In genomic region chrX:152831003-152831550, GRCm38 (mm10) we compare ENCODE assay signal across 1 mouse cellular context. TPM values are rescaled to one million over a fixed set of nuclear protein-coding genes. Genes with fewer than 3 reads are reported as not detected.
"Had no signal": no experiment of that assay in that cellular context is flagged by ENCODE, and none has a peak within 500 bp of the region (broad histone marks: within the 10 kb centered on the region; RNA-seq: fewer than 3 reads in every experiment).

No protein-coding gene starts in this region.

RNA-seq across cellular contexts. Expression of gene Gpr143, which starts 49.4 kb away (rescaled TPM):
- total RNA-seq: neutrophil, adult 5-6 weeks had no signal
